Mouse (Mus musculus): Measurements from ENCODE around the gene Lgr4. TPM values are rescaled to one million over a fixed set of nuclear protein-coding genes. Genes with fewer than 3 reads are reported as not detected.

Gene Lgr4
- total RNA-seq, 2 experiments from 2014 or later: 34.3 to 36.6 TPM

DNA sequence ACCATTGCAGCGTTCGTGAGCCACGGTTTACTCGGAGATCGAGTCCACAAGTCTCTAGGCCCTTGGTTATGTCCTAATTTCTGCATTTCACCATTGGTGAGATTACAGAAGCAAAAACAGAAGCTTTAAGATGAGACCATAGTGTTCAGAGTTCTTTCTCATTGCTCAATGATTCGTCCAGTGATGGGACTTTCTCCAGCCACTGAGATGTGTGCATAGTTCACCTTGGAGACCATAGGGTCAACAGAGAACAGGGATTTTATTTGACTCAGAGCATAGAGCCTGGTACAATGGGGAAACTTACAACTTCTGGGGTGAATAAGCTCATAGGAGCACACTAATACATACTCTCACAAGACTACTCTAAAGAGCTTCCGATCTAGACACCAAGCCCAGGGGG lies 3.0 kb downstream of the Lgr4 start:
- intact Hi-C loops (cut with DNase I): loop anchor here (5.0 kb wide), 1 partner anchor 52 kb away; no protein-coding TSS in a partner anchor
- DNase-seq: no peak

DNA sequence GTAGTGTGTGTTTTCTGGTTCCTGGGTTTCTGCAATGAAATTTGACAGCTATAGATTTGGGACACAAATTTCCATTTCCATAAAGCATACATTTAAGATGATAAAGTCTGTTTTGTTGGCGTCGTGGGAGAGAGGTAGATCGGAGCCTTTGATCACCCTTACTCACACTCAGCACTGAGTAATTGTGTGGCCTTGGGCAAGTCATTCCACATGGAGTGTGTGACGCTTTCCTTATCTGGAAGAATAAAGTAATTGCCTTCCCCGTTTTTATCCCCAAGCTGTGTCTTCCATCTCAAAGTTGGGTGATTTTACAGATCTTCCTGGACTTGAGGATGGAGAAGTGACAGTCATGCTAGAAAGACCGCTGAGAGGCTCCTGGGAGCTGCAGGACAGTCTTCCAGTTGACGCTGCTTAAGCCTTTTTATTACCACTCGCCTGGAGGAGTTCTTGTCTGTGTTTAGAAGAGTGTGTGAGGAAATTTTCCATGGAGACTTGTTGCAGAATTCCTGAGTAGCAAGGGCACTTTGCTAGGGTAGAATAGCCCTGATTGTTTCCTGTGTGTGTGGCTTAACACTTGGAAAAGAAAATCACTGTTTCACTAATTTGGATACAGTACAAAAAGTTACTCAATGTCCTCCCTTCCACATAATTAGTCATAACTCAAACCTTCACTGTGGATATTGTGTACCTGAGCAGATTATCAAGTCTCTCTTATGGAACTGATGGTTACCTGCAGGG lies 4.0 kb downstream of the Lgr4 start:
- intact Hi-C loops (cut with DNase I): loop anchor here (5.0 kb wide), 1 partner anchor 51 kb away; no protein-coding TSS in a partner anchor
- no peak for DNase-seq

DNA sequence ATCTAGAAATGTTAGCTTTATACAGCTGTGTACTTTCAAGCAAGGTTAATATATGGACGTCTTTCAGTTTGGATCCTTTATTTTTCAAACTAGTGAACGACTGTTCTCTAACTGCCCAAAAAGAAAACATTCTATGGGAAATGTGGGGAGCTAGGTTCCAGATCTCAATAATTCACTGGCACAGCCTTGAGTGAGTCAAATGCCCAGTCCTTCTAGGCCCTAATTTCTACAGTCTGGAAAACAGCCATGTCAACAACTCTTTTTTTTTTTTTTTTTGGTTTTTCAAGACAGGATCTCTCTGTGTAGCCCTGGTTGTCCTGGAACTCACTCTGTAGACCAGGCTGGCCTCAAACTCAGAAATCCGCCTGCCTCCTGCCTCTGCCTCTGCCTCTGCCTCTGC lies 4.9 kb downstream of the Lgr4 start:
- no peak for DNase-seq
- intact Hi-C loops (cut with DNase I): loop anchor here (5.0 kb wide), 1 partner anchor 50 kb away; no protein-coding TSS in a partner anchor

DNA sequence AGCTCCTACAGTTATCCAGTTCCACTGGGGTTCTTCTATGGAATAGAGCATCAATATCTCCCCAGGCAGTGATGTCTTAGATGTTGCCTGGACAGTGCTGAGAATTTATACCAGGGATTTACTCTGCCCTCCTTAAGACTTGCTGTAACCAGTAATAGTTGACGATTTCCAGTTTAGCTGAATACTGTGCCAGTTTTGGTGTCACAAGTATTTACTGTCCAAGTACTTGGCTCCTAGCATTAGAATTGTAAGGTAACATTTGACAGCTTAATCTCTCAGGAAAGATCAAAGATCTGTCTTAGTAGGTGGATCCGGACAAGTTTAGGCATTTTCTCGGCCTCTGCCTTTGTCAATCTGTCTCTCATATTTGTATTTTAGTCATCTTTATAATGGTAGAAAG lies 5.6 kb downstream of the Lgr4 start:
- DNase-seq: no peak
- intact Hi-C loops (cut with DNase I): loop anchor here (5.0 kb wide), 1 partner anchor 49 kb away; no protein-coding TSS in a partner anchor

DNA sequence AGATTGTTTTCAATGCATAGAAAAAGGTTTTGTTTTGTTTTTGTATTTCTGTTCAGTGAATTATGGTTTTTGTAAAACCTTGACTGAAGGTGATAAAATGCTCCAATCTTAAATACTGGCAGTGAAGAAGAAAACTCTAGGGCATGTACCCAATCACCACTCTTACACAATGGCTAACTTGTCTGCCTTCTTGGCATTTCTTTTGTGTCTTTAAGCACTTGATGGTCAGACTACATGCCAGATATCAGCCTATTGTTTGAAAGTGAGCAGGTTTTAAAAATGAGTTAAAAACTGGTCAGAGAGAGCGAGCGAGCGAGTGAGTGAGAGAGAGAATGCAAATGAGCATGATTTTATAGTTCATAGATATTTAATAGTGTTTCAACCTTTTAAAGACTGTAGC lies 6.5 kb downstream of the Lgr4 start:
- intact Hi-C loops (cut with DNase I): loop anchor here (5.0 kb wide), 1 partner anchor 48 kb away; no protein-coding TSS in a partner anchor

DNA sequence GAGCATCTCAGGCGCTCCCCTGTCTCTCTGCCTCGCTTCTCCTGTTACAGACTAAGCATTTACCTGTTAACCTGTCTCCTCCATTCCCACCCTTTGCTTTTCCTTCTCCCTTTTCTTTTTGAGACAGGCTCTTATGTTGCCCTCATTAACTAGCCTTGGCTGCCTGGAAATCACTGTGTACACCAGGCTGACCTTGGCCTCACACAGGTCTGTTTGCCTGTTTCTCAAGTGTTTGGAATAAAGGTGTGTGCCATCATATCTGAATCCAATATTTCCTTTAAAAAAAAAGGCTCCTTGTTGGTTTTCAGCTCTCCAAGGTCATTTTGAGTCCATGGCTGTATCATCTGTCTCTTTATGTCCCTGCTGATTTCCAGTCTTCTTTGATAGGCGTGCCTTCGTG lies 9.5 kb downstream of the Lgr4 start:
- no peak for DNase-seq
- intact Hi-C loops (cut with DNase I): no loop called here

More for the DNA sequence above, 6.5 kb downstream of the Lgr4 start:
- no peak for DNase-seq

DNA sequence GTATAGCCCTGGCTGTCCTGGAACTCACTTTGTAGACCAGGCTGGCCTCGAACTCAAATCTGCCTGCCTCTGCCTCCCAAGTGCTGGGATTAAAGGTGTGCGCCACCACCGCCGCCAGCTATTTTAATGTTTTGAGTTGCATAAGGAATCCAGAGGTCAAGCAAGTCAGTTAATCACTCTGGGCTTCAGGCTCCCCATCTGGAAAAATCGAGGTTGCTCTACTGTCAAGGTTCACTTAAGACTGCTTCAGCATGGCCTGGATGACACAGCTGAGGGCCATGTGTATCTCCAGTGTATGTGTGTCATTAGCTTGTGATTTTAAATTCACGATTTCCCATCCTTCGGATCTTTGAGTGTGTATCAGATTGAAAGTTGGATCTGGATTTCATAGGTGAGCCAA lies 10.0 kb downstream of the Lgr4 start:
- no peak for DNase-seq
- intact Hi-C loops (cut with DNase I): no loop called here

DNA sequence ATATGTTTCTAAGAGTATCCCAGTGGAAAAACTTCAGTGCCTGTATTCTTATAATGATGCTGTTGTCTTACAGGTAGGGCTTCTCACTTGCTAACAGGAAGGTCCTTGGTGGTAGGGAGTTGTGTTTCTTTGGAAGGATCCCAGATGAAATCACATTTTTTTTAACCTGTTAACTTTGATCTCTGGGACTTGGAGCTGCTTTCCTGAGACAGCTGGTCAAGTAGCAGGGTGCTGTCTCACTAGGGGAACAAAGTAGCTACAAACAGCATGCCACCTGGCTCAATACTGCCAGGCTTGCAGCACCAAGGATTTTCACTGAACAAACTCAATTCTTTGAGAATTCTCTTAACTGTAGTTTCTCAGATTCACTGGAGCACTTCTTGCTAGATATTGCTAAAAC lies 10.4 kb downstream of the Lgr4 start:
- DNase-seq: no peak
- intact Hi-C loops (cut with DNase I): no loop called here

DNA sequence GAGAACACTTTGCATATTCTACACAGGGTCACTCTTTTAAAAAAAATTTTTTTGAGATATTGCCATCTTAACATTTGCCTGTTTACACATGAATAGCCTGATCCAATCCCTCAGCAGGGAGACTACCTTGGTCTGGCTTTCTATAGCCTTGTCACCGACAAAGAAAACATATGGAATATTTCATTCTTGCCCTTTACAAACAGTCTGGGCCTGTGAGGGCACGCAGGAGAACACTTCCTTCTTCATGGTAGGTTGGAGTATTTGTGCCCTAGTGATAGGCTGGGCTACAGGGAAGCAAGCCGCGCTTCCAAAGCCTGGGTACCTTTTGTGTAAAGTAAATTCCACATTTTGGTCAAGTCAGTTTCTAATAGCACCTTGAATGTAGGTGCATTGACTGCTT lies 11.3 kb downstream of the Lgr4 start:
- intact Hi-C loops (cut with DNase I): no loop called here
- DNase-seq: no peak

DNA sequence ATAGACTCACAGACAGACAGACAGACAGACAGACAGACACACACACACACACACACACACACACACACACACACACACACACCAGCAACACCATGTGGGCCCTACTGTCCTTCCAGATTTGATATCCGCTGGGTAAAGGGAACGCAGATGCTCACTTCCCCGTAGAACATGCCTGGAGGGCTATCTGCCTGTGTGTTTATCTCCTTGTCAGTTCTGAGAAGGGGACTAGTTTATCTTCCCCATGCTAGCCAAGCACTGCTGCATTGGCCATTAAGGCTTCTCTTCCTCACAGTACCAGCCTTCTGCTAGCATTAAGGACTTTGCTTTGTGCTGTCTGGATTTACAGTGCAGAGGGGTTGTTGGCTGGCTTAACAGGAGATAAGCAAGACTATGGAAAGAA lies 11.8 kb downstream of the Lgr4 start:
- intact Hi-C loops (cut with DNase I): no loop called here
- DNase-seq: no peak

DNA sequence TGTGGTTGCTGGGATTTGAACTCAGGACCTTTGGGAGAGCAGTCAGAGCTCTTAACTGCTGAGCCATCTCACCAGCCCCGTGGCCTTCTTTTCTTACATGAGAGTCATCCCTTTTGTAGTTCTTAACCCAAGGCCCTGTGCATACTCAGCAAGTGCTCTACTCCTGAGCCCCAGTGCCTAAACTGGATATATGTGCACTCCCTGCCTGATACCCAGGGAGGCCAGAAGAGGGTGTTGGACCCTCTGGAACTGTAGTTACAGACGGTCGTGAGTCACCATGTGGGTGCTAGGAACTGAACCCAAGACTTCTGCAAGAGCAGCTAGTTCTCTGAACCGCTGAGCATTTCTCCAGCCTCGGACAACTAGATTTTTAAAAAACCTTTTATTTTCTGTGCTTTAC lies 12.9 kb downstream of the Lgr4 start:
- intact Hi-C loops (cut with DNase I): no loop called here
- no peak for DNase-seq

DNA sequence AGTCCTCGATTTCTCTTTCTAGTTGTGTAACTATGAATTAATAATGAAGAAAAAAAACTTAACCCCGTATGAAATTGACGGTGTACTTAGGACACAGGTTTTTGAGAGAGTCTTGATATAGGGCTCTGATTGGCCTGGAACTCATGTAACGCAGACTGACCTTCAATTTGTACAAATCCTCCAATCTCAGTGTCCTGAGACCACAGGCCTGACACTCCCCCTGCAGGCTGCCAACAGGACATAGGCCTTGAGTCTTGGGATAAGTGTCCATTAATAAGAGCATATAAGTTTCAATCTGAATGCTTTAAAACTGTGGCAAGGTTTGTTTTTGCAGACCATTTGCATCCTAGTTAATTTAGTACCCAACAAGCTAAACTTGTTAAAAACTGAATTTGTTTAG lies 13.3 kb downstream of the Lgr4 start:
- intact Hi-C loops (cut with DNase I): no loop called here
- no peak for DNase-seq

DNA sequence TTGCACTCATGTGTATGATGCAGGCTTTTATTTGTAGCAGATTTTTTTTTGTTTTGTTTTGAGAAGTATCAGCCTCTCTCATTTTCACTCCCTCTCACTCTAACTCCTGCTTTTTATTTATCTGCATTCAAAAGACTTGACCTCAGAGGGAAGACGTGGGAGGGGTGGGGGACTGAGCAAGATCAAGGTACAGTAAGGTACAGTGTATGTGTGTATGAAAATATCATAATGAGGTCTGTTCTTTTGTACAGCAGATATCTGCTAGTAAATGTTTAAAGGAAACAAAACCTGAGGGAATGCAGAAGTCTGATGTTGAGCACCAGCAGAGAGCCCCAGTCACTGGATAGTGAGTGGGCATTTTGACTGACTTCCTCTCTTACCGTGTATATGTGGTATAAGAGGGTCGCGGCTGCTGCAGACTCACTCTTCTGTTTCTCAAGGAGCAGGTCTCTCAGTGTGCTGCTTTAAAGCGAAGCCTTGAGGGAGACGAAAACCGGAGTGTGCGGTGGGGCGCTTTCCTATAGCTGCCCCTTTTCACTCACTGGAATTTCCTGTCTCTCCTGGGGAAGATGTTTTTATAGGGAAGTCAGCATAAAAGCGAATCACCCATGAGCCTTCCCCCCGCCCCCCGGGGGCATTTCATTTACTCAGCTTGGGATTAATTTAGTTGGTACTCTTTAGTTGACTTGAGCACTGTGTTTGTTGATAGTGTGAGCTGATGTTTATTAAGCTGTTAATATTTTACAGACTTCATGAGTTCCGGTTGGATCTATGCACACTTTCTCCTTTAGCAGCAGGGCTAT lies 14.7 kb downstream of the Lgr4 start:
- DNase-seq: no peak
- intact Hi-C loops (cut with DNase I): no loop called here

DNA sequence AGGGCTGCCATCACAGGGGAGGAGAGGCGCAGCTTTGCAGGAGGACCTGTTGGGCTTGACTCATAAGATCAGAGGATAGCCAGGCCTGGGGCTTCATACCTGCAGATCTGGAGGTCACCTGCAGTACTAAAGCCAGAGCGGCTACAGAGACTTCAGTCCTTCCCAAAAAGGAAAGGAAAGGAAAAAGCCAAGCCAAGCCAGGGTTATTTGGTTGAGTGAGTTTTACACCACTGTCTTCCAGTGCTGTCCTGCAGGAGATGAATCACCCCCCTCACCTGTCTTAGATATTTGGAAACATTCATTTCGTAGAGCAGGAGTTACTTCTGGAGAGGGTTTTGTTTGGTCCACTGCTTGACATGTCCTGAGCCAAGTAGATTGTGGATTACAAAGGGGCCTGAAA lies 15.7 kb downstream of the Lgr4 start:
- DNase-seq: no peak
- intact Hi-C loops (cut with DNase I): no loop called here

DNA sequence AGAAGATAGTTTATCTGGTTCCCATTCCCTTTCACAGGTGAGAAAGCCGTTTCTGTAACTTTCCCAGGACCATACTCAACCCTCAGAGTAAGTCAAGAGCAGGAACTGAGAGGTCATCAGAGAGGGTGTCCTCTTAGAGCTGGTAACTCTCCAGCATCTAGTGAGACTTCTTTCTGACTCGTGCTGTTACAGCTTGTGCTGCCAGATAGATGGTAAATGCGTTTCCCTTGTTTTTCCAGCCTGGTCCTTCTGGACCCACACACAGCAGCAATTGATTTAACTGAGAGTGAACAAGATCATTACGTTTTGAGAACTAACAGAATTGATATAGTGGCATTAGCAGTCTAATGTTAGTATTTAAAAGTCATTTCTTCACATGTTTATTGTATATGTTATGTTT lies 16.6 kb downstream of the Lgr4 start:
- DNase-seq: no peak
- intact Hi-C loops (cut with DNase I): no loop called here

DNA sequence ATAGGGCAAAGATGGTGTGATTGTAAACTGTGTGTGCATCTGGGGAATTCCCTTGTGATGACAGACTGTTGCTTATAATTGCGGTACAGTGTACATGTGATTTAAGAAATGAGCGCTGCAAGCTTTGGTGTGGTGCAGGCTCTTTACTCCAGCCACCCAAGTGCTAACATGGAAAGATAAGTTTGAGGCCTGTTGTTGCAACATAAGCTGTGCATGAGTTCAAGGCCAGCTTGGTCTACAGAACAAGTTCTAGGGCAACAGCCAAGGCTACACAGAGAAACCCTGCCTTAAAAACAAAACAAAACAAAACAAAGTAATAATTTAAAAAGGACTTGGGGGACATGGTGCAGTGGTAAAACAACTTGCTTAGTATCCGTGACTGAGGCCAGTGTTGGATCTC lies 17.7 kb downstream of the Lgr4 start:
- DNase-seq: no peak
- intact Hi-C loops (cut with DNase I): no loop called here

DNA sequence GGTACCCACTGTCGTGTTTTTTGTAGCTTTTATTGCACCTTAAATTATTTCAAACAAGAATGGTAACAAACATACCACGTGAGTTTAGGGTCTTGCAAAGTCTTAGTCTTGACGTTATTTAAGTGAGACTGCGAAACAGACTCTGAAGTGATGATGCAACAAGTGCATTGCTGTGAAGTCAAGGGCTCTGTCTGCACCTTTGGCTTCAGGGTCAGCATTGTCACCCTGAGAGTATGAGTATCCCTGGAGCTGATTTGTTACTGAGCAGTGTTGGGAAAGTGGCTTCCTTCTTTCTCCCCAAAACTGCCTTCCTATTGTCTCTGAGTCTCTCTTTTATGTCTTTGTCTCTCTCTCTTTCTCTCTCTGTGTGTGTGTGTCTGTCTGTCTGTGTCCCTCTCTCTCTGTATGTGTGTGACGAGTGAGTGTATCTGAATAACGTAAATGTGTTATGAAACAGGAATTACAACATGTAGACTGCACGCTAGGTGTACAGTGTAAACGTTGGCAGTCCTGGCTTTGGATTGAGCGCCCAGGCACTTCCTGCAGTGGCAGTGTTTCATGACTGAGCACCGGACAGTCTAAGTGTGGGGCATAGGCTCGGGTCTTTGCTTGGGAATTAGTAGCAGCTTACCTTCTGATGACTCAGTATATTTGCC lies 18.4 kb downstream of the Lgr4 start:
- intact Hi-C loops (cut with DNase I): no loop called here
- no peak for DNase-seq

DNA sequence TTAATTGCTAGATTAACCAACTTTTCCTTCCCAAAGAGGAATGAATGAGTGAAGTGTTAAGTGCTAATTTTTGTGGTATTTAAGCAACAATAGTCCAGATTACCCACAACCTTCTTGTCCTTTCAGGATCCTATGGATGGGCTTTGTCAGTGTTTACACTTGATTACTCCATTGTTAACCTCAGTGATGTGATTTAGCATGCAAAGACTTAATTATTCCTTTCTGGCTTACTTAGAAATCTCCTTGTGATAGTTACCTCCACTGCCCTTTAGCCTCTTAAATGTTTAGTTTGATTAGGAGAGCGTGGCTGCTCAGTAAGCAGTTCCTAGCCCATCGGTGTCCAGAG lies 18.9 kb downstream of the Lgr4 start:
- DNase-seq: no peak
- intact Hi-C loops (cut with DNase I): no loop called here

DNA sequence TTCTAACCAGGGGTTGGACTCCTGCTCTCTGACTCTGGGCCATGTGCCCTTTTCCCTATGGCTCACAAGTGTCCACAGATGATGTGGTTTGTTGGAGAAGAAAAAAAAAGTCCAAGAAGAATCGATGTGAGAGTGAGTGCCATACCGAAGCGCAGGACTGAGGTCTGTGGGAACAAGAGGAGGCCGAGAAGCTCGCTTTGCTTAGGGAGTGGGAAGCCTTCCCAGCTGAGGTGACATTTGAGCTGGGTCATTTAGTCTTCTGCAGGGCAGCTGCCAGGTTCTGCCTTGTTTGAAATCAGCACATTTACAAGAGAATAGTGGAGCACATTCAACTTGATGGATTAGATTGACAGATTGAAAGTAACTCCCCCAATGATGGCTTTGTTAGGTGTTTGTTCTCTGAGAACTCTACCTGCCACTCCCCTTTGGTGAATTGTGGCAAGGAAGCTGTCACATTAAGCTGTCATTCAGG lies 24.6 kb downstream of the Lgr4 start:
- intact Hi-C loops (cut with DNase I): no loop called here
- no peak for DNase-seq

DNA sequence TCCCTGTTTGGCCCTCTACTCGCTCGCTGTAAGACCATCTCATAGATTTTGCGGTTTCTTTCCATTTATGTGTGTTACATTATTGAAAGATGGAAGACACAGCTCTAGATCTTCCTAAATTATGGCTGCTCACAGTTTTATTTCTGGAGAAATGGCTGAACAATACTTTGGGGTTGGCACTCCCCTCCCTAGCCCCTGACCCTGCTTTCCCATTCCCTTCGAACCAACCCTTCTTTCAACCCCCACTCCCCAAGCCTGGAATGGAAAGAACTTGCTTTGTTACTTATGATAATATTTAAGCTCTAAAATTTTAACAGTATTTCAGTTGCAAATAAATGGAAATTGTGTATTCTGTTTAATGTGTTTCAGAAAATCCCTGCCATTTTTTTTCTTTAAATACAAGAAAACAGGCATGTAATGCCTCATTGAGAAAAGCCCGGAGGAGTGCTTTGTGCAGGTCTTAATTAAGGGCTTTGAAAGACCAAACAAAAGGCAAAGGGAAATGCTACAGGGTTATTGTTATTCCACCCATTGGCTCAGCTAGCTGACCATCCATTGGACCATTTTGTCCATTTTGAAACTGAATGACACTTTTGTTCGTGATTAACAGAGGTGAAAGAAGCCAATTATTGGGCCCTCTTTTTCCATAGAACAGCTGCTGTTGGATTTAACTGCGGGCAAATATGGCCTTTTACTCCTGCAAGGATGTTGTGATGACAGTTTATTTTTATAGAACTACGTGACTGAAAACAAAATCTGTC lies 25.5 kb downstream of the Lgr4 start:
- DNase-seq: no peak
- intact Hi-C loops (cut with DNase I): no loop called here

DNA sequence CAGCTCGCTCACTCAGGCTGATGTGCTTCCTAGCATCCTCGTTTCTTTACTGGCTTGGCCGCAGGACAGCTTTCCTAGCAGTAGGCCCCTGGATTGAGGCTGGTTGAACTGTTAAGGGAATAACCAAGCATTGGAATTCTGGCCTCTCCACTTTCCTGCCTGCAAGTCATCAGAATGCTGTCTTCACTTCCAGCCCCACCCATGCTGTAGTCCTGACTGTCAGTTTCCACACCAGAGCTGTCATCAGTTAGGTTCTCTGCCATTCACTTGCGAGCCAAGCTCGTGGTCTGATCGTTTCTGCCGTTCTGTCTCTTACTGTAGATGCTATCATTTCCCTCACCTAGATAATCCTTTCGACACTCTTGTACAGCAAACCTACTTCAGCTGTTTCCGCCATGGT lies 27.5 kb downstream of the Lgr4 start:
- intact Hi-C loops (cut with DNase I): no loop called here
- DNase-seq: peak; percentile 68 to 75

Measured in heart, postnatal 10 days (tissue).